Mouse (Mus musculus) intestine, postnatal 0 days (tissue): ENCODE results near the gene Olfr730. TPM values are rescaled to one million over a fixed set of nuclear protein-coding genes. Genes with fewer than 3 reads are reported as not detected.

Source experiments
- ATAC-seq: fragments of 200-750 bp; cut with Nextera tagmentation; 2 replicates; pipeline ENCODE4 v1.8.0; 2017; ENCODE audit warnings: mild to moderate bottlenecking, moderate TSS enrichment, moderate library complexity
- H3K27ac ChIP-seq: fragments of 300-500 bp; sonication (generic); 2 replicates; pipeline ENCODE4 v1.5.1; 2014; ENCODE audit warnings: mild to moderate bottlenecking, low read depth, low read length, moderate library complexity
- H3K27me3 ChIP-seq: fragments of 300-500 bp; sonication (generic); replicated peaks from 2 replicates; pipeline ENCODE4 v1.6.1; 2014; ENCODE audit warnings: low read length, mixed read lengths; ENCODE audit not compliant: control insufficient read depth, insufficient read depth
- H3K36me3 ChIP-seq: fragments of 300-500 bp; sonication (generic); 2 replicates; pipeline ENCODE4 v1.6.1; 2014; ENCODE audit warnings: mild to moderate bottlenecking, moderate library complexity; ENCODE audit not compliant: control insufficient read depth, insufficient read depth
- H3K4me1 ChIP-seq: fragments of 300-500 bp; sonication (generic); replicated peaks from 2 replicates; pipeline ENCODE4 v1.6.1; 2014; ENCODE audit warnings: antibody characterized with exemption, low read length, mixed read lengths; ENCODE audit not compliant: control insufficient read depth, insufficient read depth
- H3K4me2 ChIP-seq: fragments of 300-500 bp; sonication (generic); replicated peaks from 2 replicates; pipeline ENCODE4 v1.6.1; 2014; ENCODE audit warnings: low read depth, mild to moderate bottlenecking, moderate library complexity
- H3K4me3 ChIP-seq: fragments of 300-500 bp; sonication (generic); 2 replicates; pipeline ENCODE4 v1.5.1; 2014; ENCODE audit warnings: low read depth, low read length
- H3K9ac ChIP-seq: fragments of 300-500 bp; sonication (generic); 2 replicates; pipeline ENCODE4 v1.6.1; 2014; ENCODE audit warnings: mild to moderate bottlenecking, low read depth, low read length
- H3K9me3 ChIP-seq: fragments of 300-500 bp; sonication (generic); 2 replicates; pipeline ENCODE4 v1.6.1; 2016; ENCODE audit warnings: mixed run types; ENCODE audit not compliant: control insufficient read depth
- CTCF ChIP-seq: sonication (generic); IDR thresholded peaks from 2 replicates; pipeline ENCODE4 v1.5.1; 2016; ENCODE audit warnings: low read depth, mild to moderate bottlenecking, control low read depth, antibody characterized with exemption, moderate library complexity
- WGBS: fragments of 180-500 bp; shearing (Covaris S2); extraction: QIAGEN DNeasy Blood & Tissue Kit; methylation state at CpG from one replicate; pipeline ENCODE4 v1.1.7; 2014; 5-methylcytosine and 5-hydroxymethylcytosine counted together
- polyA plus RNA-seq: library from polyadenylated mRNA; unstranded; fragments of >200 nt; fragmentation: Nextera tagmentation; extraction: Ambion mirVana; gene quantifications from 2 replicates; pipeline ENCODE4 v1.2.1, GENCODE M21; 2015

Gene Olfr730
- not detected in 2 replicates for polyA plus RNA-seq

- no peak within 1 kb of the TSS for H3K4me3 ChIP-seq
- ATAC-seq: no peak
- H3K9me3 ChIP-seq: 0 out of 2 replicates have a peak, but pooled peaks cover 2% of the 10 kb centered on the region
- H3K27me3 ChIP-seq: no peaks in the 10 kb centered on the region
- H3K9ac ChIP-seq: no peak within 1 kb of the TSS
- no peak within 1 kb of the TSS for H3K4me2 ChIP-seq
- no peaks in the 10 kb centered on the region for H3K36me3 ChIP-seq
- no peak within 1 kb of the TSS for H3K27ac ChIP-seq
- TF ChIP-seq CTCF: no peak
- no peaks in the 10 kb centered on the region for H3K4me1 ChIP-seq
- WGBS: 42% methylated on average over 1 of the region's 1 CpGs
These were observed at the start of gene Olfr730 for GRCm38 (mm10) chr14:50188098-50188497. Gene Olfr730 (minus strand): TSS chr14:50188198.

- no peak within 1 kb of the TSS for H3K9ac ChIP-seq
- no peak within 1 kb of the TSS for H3K27ac ChIP-seq
- no peak within 1 kb of the TSS for H3K4me3 ChIP-seq
- H3K4me2 ChIP-seq: no peak within 1 kb of the TSS
- ATAC-seq: no peak
- no peaks in the 10 kb centered on the region for H3K27me3 ChIP-seq
- H3K36me3 ChIP-seq: no peaks in the 10 kb centered on the region
- TF ChIP-seq CTCF: no peak
- peaks cover 2% of the 10 kb centered on the region; the same call in 1 of the 2 replicates for H3K9me3 ChIP-seq
- no peaks in the 10 kb centered on the region for H3K4me1 ChIP-seq
These were observed 35.2 kb downstream of the Olfr730 start, which contains the start of gene Olfr729 for GRCm38 (mm10) chr14:50152810-50153209. Gene Olfr729 (minus strand): TSS chr14:50152910.

GRCm38 (mm10) chr14:50142580-50142979 is 45.4 kb downstream of the Olfr730 start, which contains the start of gene Olfr728:
Gene Olfr728 (minus strand): TSS chr14:50142680.
- ATAC-seq: no peak
- Histone ChIP-seq H3K27me3 (no peaks in the 10 kb centered on the region), H3K4me1 (no peaks in the 10 kb centered on the region), H3K27ac (no peak within 1 kb of the TSS), H3K4me2 (no peak within 1 kb of the TSS), H3K9ac (no peak within 1 kb of the TSS), H3K4me3 (no peak within 1 kb of the TSS), H3K36me3 (no peaks in the 10 kb centered on the region), H3K9me3 (no peaks in the 10 kb centered on the region)
- no peak for TF ChIP-seq CTCF
- 89% methylated on average over 5 of the region's 5 CpGs for WGBS

Other genes starting within 250 kb of the Olfr730 start
- gene Olfr724, start 224.9 kb downstream of the Olfr730 start, polyA plus RNA-seq: not detected in 2 replicates
- not detected in 2 replicates for gene Olfr725, start 147.8 kb downstream of the Olfr730 start, polyA plus RNA-seq
- gene Olfr726, start 97.2 kb downstream of the Olfr730 start, polyA plus RNA-seq: not detected in 2 replicates
- not detected in 2 replicates for gene Olfr727, start 65.0 kb downstream of the Olfr730 start, polyA plus RNA-seq
- not detected in 2 replicates for gene Olfr728, start 45.5 kb downstream of the Olfr730 start, polyA plus RNA-seq
- not detected in 2 replicates for gene Olfr729, start 35.3 kb downstream of the Olfr730 start, polyA plus RNA-seq
- gene Olfr731, start 53.7 kb upstream of the Olfr730 start, polyA plus RNA-seq: not detected in 2 replicates
- gene Olfr732, start 96.0 kb upstream of the Olfr730 start, polyA plus RNA-seq: not detected in 2 replicates
- not detected in 2 replicates for gene Olfr733, start 113.3 kb upstream of the Olfr730 start, polyA plus RNA-seq
- not detected in 2 replicates for gene Olfr734, start 138.6 kb upstream of the Olfr730 start, polyA plus RNA-seq
- not detected in 2 replicates for gene Olfr735, start 160.7 kb upstream of the Olfr730 start, polyA plus RNA-seq
- gene Tlr11, start 169.7 kb upstream of the Olfr730 start, polyA plus RNA-seq: 0.07 and 0.08 TPM in 2 replicates
- not detected in 2 replicates for gene Olfr736, start 193.0 kb upstream of the Olfr730 start, polyA plus RNA-seq
- gene Olfr738, start 219.4 kb upstream of the Olfr730 start, polyA plus RNA-seq: not detected in 2 replicates
- gene Olfr739, start 230.4 kb upstream of the Olfr730 start, polyA plus RNA-seq: not detected in 2 replicates